In genomic region chr11:21091428-21092405, GRCm38 (mm10) we compare ENCODE assay signal across 8 mouse cellular contexts. TPM values are rescaled to one million over a fixed set of nuclear protein-coding genes. Genes with fewer than 3 reads are reported as not detected.
DNase-seq lines count a peak whose midpoint lies in the region; ATAC-seq lines count a peak whose summit lies in the region.

No protein-coding gene starts in this region.

- H3K4me2 ChIP-seq in forebrain, embryonic 16.5 days (ENCODE audit: low read length), result peak overlapping the region; percentile 67

- H3K4me1 ChIP-seq in forebrain, embryonic 16.5 days (replicated peaks; ENCODE audit: control insufficient read depth, insufficient read depth, low read length), result peaks cover 10% of the 10 kb centered on the region

- peak; percentile 73 for ATAC-seq in forebrain, embryonic 16.5 days

- H3K9ac ChIP-seq in forebrain, embryonic 16.5 days (replicated peaks; ENCODE audit: low read depth, low read length), result peak overlapping the region; percentile 97

- peak overlapping the region; percentile 87 for H3K4me3 ChIP-seq in forebrain, embryonic 16.5 days (replicated peaks; ENCODE audit: low read length)

- WGBS in forebrain, embryonic 16.5 days, result under 1% methylated on average over 87 of the region's 99 CpGs

- peak overlapping the region; percentile 99 for H3K27ac ChIP-seq in forebrain, embryonic 16.5 days (ENCODE audit: low read length)

- no peaks in the 10 kb centered on the region for H3K36me3 ChIP-seq in forebrain, embryonic 16.5 days (ENCODE audit: control insufficient read depth, insufficient read depth)

- H3K27me3 ChIP-seq in forebrain, embryonic 16.5 days (replicated peaks; ENCODE audit: control insufficient read depth, insufficient read depth, low read length), result no peaks in the 10 kb centered on the region

- peak; percentile 76 for DNase-seq in NIH3T3 (ENCODE audit: low read depth)
- peak; percentile 68 for DNase-seq in cerebellum, adult 11-12 months
- peak; percentile 75 for DNase-seq in heart, postnatal 4 days
- DNase-seq in layer of hippocampus, postnatal 25 days (ENCODE audit: extremely low spot score in 1 of 2, low spot score in 1 of 2), result peak; percentile 52 to 58
- peak; percentile 60 for DNase-seq in lung, postnatal 25 days (ENCODE audit: low spot score)
- DNase-seq in retina, postnatal 1 day, result peak; percentile 76
- peak; percentile 32 to 60 for DNase-seq in urinary bladder, postnatal 36 days (ENCODE audit: low spot score in 2 of 2)

- no peaks in the 10 kb centered on the region for H3K9me3 ChIP-seq in forebrain, embryonic 16.5 days (ENCODE audit: control insufficient read depth, low read length)

RNA-seq across cellular contexts. Expression of gene Peli1, which starts 0.6 kb away (rescaled TPM):
- polyA plus RNA-seq in forebrain, embryonic 16.5 days (2015; fragmentation: Nextera tagmentation; extraction: Ambion mirVana), result 114 and 128 TPM in 2 replicates
- 10 to 100 TPM; 23.4 to 25.0 TPM for total RNA-seq in heart, postnatal 4 days (2021)
- total RNA-seq in layer of hippocampus, postnatal 25 days (2021), result 10 to 100 TPM; 52.5 to 52.8 TPM

Comparison
In these comparisons a context has a peak if more than half of its experiments do, and no peak if none do; other contexts are left out.
1. Peak in every context shown above with its lines: DNase-seq, ATAC-seq, H3K4me3 ChIP-seq and H3K27ac ChIP-seq.